Mouse (Mus musculus) myocyte (in vitro differentiated cells): ENCODE measurements around the gene Rdh16f2.

Experiments
- E2F4 ChIP-seq: IDR thresholded peaks from one replicate; pipeline ENCODE4 v1.6.1; 2011; ENCODE audit warnings: mild to moderate bottlenecking, control low read depth, moderate library complexity; ENCODE audit not compliant: insufficient read depth
- MAX ChIP-seq: IDR thresholded peaks from one replicate; pipeline ENCODE4 v1.6.1; 2011; ENCODE audit warnings: low read depth, mild to moderate bottlenecking, control low read depth
- MYOD1 ChIP-seq, 3 experiments: IDR thresholded peaks; one replicate each; pipeline ENCODE4 v1.6.1; 2011; ENCODE audit warnings: control low read depth in 2 of 3, low read depth in 2 of 3, mild to moderate bottlenecking in 2 of 3, moderate library complexity in 1 of 3; ENCODE audit not compliant: insufficient read length in 2 of 3, control insufficient read depth in 1 of 3
- MYOG ChIP-seq, 3 experiments: IDR thresholded peaks; one replicate each; pipeline ENCODE4 v1.6.1; 2011; ENCODE audit warnings: control low read depth in 2 of 3, low read depth in 2 of 3, mild to moderate bottlenecking in 2 of 3; ENCODE audit not compliant: insufficient read length in 2 of 3, control insufficient read depth in 1 of 3, insufficient read depth in 1 of 3
- POLR2A ChIP-seq: IDR thresholded peaks from one replicate; pipeline ENCODE4 v1.6.1; 2011; ENCODE audit warnings: low read depth, mild to moderate bottlenecking, control low read depth, moderate library complexity; ENCODE audit not compliant: insufficient read length
- POLR2AphosphoS2 ChIP-seq: IDR thresholded peaks from one replicate; pipeline ENCODE4 v1.6.1; 2011; ENCODE audit warnings: low read depth, control low read depth; ENCODE audit not compliant: insufficient read length
- REST ChIP-seq: IDR thresholded peaks from one replicate; pipeline ENCODE4 v1.6.1; 2011; ENCODE audit warnings: mild to moderate bottlenecking, control low read depth, moderate library complexity; ENCODE audit not compliant: insufficient read depth, insufficient read length
- TCF12 ChIP-seq: IDR thresholded peaks from one replicate; pipeline ENCODE4 v1.6.1; 2011; ENCODE audit warnings: mild to moderate bottlenecking, control low read depth; ENCODE audit not compliant: poor library complexity, insufficient read depth, severe bottlenecking
- USF1 ChIP-seq: IDR thresholded peaks from one replicate; pipeline ENCODE4 v1.6.1; 2011; ENCODE audit warnings: low read depth, mild to moderate bottlenecking, control low read depth, moderate library complexity

DNA sequence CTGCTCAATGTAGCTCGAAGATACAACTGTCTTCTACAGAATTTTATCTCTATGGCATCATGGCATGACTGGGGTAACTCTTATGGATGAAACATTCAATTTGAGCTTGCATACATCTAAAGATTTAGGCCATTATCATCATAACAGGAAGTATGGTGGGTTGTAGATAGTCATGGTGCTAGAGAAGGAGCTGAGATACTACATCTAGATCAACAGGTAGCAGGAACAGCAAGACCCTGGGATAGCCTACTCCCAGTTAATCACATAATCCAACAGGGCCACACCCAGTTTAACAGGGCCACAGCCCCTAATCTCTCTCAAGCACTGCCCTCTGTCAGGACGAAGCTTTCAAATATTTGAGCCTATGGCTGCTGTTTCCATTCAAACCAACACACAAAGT, 25.5 kb upstream of the Rdh16f2 start:
- TF ChIP-seq POLR2A (no peak), USF1 (no peak), E2F4 (no peak), MAX (no peak), TCF12 (no peak), MYOD1 (IDR thresholded peaks at IDR 0.05; ENCODE audit: control insufficient read depth in 1 of 3, insufficient read length in 2 of 3, low read depth in 2 of 3) (no peak), POLR2AphosphoS2 (no peak), REST (no peak), MYOG (IDR thresholded peaks at IDR 0.05; ENCODE audit: control insufficient read depth in 1 of 3, insufficient read depth in 1 of 3, insufficient read length in 2 of 3, low read depth in 2 of 3) (no peak)
